Mouse (Mus musculus) left cerebral cortex, adult 2 months (tissue): ENCODE results near the gene Etv5. TPM values are rescaled to one million over a fixed set of nuclear protein-coding genes. Genes with fewer than 3 reads are reported as not detected.

ENCODE experiments used
- DNase-seq, 2 experiments: peaks; one replicate each; pipeline ENCODE4 v3.0.0; 2021 to 2022; ENCODE audit warnings: low spot score in 2 of 2, mixed read lengths in 1 of 2; ENCODE audit errors: extremely low spot score in 1 of 2
- H3K27ac ChIP-seq: fragments of 200-600 bp; 2 replicates; pipeline ENCODE4 v1.8.1; 2022
- H3K4me3 ChIP-seq: fragments of 200-600 bp; 2 replicates; pipeline ENCODE4 v1.8.1; 2022
- CTCF ChIP-seq: fragments of 200-600 bp; IDR thresholded peaks from 2 replicates; pipeline ENCODE4 v1.8.1; 2022; ENCODE audit warnings: antibody characterized with exemption, mild to moderate bottlenecking, moderate library complexity
- intact Hi-C: fragments of 180-260 bp; cut with DNase I; formaldehyde crosslinking; loops from one replicate; pipeline ENCODE4 v1.15.1; 2025
- total RNA-seq, 2 experiments: library from RNA; stranded (reverse); gene quantifications; 2 replicates each; pipeline ENCODE4 v1.2.3; 2021

The Etv5 gene
- total RNA-seq, 2 experiments from 2014 or later, result 94.7 to 97.5 TPM

- Histone ChIP-seq H3K4me3 (no peak overlapping the region), H3K27ac (0 out of 2 replicates have a peak overlapping the region, but pooled peaks have one; percentile 28)
- TF ChIP-seq CTCF, result no peak; the same call in 1 of the 2 replicates
- intact Hi-C loops, result loop anchor here (5.0 kb wide), 2 partner anchors 59 to 79 kb away; no protein-coding TSS in a partner anchor
- DNase-seq, result no peak
Measured at GRCm38 (mm10) chr16:22406747-22407146, 32.8 kb downstream of the Etv5 start.

GRCm38 (mm10) chr16:22406050-22406449 lies 33.5 kb downstream of the Etv5 start:
- H3K27ac ChIP-seq, result peak overlapping the region; percentile 77; the same call in 1 of the 2 replicates
- no peak for TF ChIP-seq CTCF
- no peak overlapping the region for H3K4me3 ChIP-seq
- intact Hi-C loops, result loop anchor here (5.0 kb wide), 2 partner anchors 59 to 79 kb away; no protein-coding TSS in a partner anchor
- DNase-seq, result no peak

- intact Hi-C loops, result loop anchor here (5.0 kb wide), 2 partner anchors 58 to 78 kb away; no protein-coding TSS in a partner anchor
- no peak for DNase-seq
- TF ChIP-seq CTCF, result no peak
- no peak overlapping the region for H3K4me3 ChIP-seq
- H3K27ac ChIP-seq, result peak overlapping the region; percentile 17; the same call in 1 of the 2 replicates
Measured at GRCm38 (mm10) chr16:22405492-22405891, 34.0 kb downstream of the Etv5 start.

- intact Hi-C loops, result no loop called here
- Histone ChIP-seq H3K27ac (no peak overlapping the region), H3K4me3 (no peak overlapping the region)
- TF ChIP-seq CTCF, result no peak
- DNase-seq, result no peak
Measured at GRCm38 (mm10) chr16:22403715-22404114, 35.8 kb downstream of the Etv5 start.

GRCm38 (mm10) chr16:22402600-22402999 lies 36.9 kb downstream of the Etv5 start:
- DNase-seq, result no peak
- intact Hi-C loops, result no loop called here
- Histone ChIP-seq H3K4me3 (no peak overlapping the region), H3K27ac (no peak overlapping the region)
- no peak for TF ChIP-seq CTCF

- Histone ChIP-seq H3K27ac (no peak overlapping the region), H3K4me3 (no peak overlapping the region)
- no peak for TF ChIP-seq CTCF
- no peak for DNase-seq
- intact Hi-C loops, result no loop called here
Measured at GRCm38 (mm10) chr16:22400226-22400625, 39.3 kb downstream of the Etv5 start.

GRCm38 (mm10) chr16:22398784-22399453 lies 40.6 kb downstream of the Etv5 start:
- no peak for TF ChIP-seq CTCF
- intact Hi-C loops, result no loop called here
- no peak overlapping the region for H3K27ac ChIP-seq
- DNase-seq, result no peak
- H3K4me3 ChIP-seq, result no peak overlapping the region

GRCm38 (mm10) chr16:22398354-22398753 lies 41.2 kb downstream of the Etv5 start:
- H3K27ac ChIP-seq, result no peak overlapping the region
- no peak for TF ChIP-seq CTCF
- DNase-seq, result no peak
- intact Hi-C loops, result no loop called here
- no peak overlapping the region for H3K4me3 ChIP-seq

GRCm38 (mm10) chr16:22396420-22396819 lies 43.1 kb downstream of the Etv5 start:
- intact Hi-C loops, result no loop called here
- H3K27ac ChIP-seq, result no peak overlapping the region
- no peak for TF ChIP-seq CTCF
- H3K4me3 ChIP-seq, result no peak overlapping the region
- DNase-seq, result no peak

GRCm38 (mm10) chr16:22395093-22395844 lies 44.2 kb downstream of the Etv5 start:
- no peak for TF ChIP-seq CTCF
- intact Hi-C loops, result no loop called here

GRCm38 (mm10) chr16:22390348-22390897 lies 49.1 kb downstream of the Etv5 start:
- no peak for DNase-seq
- TF ChIP-seq CTCF, result no peak
- H3K27ac ChIP-seq, result no peak overlapping the region; the same call in 1 of the 2 replicates
- H3K4me3 ChIP-seq, result no peak overlapping the region
- intact Hi-C loops, result no loop called here

More at GRCm38 (mm10) chr16:22395093-22395844, 44.2 kb downstream of the Etv5 start:
- no peak for DNase-seq
- Histone ChIP-seq H3K27ac (no peak overlapping the region), H3K4me3 (no peak overlapping the region)
